Mouse (Mus musculus): ENCODE data around the gene Ttc22. TPM values are rescaled to one million over a fixed set of nuclear protein-coding genes. Genes with fewer than 3 reads are reported as not detected.

Ttc22 gene
- total RNA-seq, 2 experiments from 2014 or later: 0.28 to 1.2 TPM

DNA sequence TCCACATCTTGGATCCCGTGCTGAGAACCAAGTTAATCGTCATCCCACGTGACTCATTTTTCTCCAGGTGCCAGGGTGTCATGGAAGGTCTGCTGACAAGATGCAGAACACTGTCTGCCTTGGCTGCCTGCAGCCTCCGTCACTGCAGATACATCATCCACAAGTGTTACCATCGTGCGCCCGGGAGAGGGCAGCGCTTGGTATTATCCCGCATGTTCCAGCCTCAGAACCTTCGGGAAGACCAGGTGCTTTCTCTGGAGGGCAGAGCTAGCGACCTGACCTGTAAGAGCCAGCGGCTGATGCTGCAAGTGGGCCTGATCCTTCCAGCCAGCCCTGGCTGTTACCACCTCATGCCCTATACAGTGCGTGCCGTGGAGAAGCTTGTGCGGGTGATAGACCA lies 30.8 kb downstream of the Ttc22 start:
- no peak for DNase-seq (ENCODE audit: low spot score in 2 of 2)

- no peak for DNase-seq (ENCODE audit: low spot score in 2 of 2)
These were observed 33.4 kb downstream of the Ttc22 start for GRCm38 (mm10) chr4:106655681-106656080.

DNA sequence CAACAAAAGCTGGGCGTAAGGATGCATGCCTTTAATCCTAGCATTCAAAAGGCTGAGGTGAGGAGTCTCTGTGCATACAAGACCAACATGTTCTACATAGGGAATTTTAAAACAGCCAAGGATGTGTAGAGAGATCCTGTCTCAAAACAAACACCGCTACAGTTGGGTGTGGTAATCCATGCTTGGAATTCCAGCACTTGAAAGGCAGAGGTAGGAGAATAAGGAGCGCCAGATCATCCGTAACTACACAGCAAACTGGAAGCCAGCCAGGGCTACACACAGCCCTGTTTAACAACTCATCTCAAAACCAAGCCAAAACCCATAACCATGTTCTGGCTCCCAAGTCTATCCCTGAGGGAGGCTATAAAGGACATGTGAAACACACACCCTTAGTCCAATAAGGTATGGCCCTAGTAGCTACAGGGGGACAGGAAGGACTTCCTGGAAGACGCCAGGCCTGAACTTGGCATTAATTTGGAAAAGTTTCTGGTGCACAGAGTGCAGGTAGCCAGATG lies 41.8 kb downstream of the Ttc22 start:
- no peak for DNase-seq (ENCODE audit: low spot score in 2 of 2)

GRCm38 (mm10) chr4:106664697-106665096 lies 42.5 kb downstream of the Ttc22 start:
- no peak for DNase-seq (ENCODE audit: low spot score in 2 of 2)

DNA sequence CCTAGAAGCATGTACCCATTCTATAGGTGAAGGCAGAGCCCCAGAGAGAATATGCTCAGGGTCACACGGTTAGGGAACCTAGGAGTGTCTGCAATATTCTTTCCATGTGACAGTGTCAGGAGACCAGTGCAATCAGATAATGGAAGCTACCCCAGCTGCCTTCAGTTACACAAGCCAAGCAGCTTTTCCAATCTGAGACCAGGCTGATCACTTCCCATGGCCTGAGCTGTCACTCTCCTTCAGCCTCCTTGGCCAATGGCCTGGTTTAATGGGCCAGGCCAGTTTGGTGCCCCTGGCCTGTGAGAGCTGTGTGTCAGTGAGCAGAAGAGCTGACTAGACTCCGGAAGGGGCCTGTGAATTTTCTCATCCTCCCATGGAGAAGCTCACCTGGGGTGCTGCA lies 43.0 kb downstream of the Ttc22 start:
- DNase-seq (ENCODE audit: low spot score in 2 of 2): no peak

DNA sequence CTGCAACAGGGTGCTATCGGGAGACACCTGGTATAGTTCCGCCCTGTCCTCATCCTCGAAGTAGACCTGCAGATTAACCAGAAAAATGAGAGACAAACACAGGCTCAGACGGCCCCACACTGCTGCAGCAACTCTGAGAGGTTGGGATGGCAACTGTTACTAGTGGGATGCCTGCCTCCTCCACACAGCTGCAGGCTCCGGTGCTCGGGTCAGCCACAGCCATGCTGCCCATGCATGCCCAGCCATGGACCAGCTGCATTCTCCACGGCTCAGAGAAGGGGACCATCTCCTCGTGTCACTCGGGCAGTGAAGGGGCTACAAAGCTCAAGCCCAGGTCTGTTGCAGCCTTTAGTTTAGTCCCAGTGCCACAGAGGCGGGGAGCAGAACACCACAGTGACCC lies 43.4 kb downstream of the Ttc22 start:
- DNase-seq (ENCODE audit: low spot score in 2 of 2): no peak

- DNase-seq (ENCODE audit: low spot score in 2 of 2): no peak
These were observed 44.3 kb downstream of the Ttc22 start for GRCm38 (mm10) chr4:106666546-106666945.

DNA sequence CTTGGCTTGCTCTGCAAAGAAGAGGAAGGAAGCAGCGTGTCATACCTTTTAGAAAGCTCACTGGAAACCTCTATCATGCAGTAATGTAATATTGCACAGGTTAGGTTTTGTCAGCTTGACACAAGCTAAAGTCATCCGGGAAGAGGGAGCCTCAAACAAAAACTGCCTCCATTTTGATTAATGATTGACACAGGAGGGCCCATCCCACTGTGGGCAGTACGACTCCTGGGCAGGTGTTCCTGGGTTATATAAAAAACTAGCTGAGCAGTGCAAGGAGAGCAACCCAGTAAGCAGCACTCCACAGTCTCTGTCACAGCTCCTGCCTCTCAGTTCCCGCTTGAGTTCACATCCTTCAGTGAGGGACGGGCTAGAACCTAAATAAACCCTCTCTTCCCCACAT lies 54.5 kb downstream of the Ttc22 start:
- no peak for DNase-seq (ENCODE audit: low spot score in 2 of 2)

DNA sequence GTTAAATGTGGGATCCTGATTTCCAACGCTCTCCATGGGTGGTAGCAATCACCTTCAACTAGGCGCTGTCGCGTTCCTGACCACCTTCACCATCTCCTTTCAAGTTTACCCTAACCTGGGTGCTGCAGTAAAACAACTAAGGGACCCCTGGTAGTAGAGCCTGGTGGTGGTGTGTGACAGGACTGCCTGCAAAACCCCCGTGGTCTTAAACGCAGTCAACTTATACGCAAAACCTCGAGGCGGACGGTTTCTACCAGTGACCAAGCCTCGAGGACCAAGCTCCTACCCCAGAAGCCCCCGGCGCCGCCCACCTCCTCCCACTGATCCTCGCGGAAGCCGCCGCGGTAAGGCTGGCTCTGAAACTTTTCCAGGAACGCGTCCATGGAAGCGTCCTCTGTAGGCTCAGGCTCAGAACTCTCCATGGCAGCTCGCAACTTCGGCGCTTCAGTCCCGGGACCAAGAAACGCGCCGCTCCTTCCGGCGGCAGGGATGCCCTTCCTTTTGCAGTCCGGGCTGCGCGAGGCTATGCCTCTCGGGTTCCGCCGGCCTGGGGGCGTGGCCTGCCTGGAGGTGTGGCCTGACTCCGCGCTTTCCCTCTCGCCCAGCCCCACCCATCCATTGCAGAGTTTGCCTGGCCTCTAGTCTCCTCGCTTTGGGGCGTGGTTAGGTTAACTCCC lies 56.3 kb downstream of the Ttc22 start, which contains the start of gene Ttc4:
Gene Ttc4, minus strand, starts transcription at position 503 of the 677 bp plus-strand sequence.
- peak; percentile 77 to 84 for DNase-seq (ENCODE audit: low spot score in 2 of 2)

- no peak for DNase-seq (ENCODE audit: low spot score in 2 of 2)
These were observed 56.9 kb downstream of the Ttc22 start for GRCm38 (mm10) chr4:106679152-106679551.

GRCm38 (mm10) chr4:106680955-106681354 lies 58.7 kb downstream of the Ttc22 start:
- DNase-seq (ENCODE audit: low spot score in 2 of 2): no peak

DNA sequence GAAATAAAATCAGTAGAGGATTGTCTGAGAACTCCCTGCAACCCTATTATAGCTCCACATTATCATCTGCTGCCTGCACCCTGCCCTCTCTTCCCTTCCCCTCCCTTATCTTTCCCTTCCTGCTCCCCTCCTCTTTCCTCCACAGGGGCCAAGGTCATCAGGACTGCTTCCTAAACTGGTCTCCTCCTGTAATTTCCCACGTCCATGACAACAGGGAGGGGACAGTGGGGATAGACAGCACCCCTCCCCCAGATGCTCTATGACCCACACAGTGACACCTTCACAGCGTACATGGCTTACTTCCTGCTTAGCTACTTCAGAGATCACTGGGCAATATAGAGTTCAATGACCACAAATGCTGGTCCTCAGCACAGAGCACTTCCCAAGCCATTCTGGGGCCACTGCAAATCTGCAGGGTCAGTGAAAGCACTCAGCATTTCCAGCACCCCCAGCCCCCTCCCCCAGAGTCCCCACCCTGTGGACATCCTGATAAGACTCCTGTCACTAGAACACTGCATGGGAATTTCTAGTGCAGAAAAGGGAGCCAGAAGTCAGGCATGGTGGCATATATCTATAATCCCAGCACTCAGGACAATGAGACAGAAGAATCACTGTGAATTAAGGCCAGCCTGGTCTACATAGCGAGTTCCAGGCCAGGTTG lies 66.5 kb downstream of the Ttc22 start:
- no peak for DNase-seq (ENCODE audit: low spot score in 2 of 2)

Other genes starting within 250 kb of the Ttc22 start
- 1 to 10 TPM; 2.1 to 3.4 TPM for gene Pcsk9, start 158.1 kb upstream of the Ttc22 start, total RNA-seq (2021)
- gene Bsnd, start 130.1 kb upstream of the Ttc22 start, total RNA-seq (2021): 1 to 10 TPM in 1 of 2 experiments, under 1 TPM in 1; 0.11 to 3.7 TPM
- gene Dhcr24, start 61.4 kb upstream of the Ttc22 start, total RNA-seq (2021): 10 to 100 TPM; 51.2 to 70.5 TPM
- gene Lexm, start 5.2 kb upstream of the Ttc22 start, total RNA-seq (2021): under 1 TPM in 1 of 2 experiments, not detected in 1; 0.20 TPM
- 10 to 100 TPM in 1 of 2 experiments, 1 to 10 TPM in 1; 9.2 to 13.3 TPM for gene Pars2, start 28.6 kb downstream of the Ttc22 start, total RNA-seq (2021)
- 10 to 100 TPM; 36.2 to 38.3 TPM for gene Ttc4, start 56.5 kb downstream of the Ttc22 start, total RNA-seq (2021)
- gene Mroh7, start 108.5 kb downstream of the Ttc22 start, total RNA-seq (2021): 1 to 10 TPM; 2.7 to 3.2 TPM
- 1 to 10 TPM in 1 of 2 experiments, under 1 TPM in 1; 0.48 to 5.2 TPM for gene Fam151a, start 111.5 kb downstream of the Ttc22 start, total RNA-seq (2021)
- gene Acot11, start 182.6 kb downstream of the Ttc22 start, total RNA-seq (2021): 1 to 10 TPM; 6.1 to 7.4 TPM